Mouse (Mus musculus): ENCODE results near the gene Cerk. TPM values are rescaled to one million over a fixed set of nuclear protein-coding genes. Genes with fewer than 3 reads are reported as not detected.
A peak's percentile ranks its signal among the peaks of the same experiment; 100 is the strongest.
"Not testable (repeated sequence)": the region's sequence is repeated elsewhere in the genome, so short reads cannot be mapped to it uniquely, and the experiment has no call there.

The Cerk gene
- polyA plus RNA-seq, 1 experiment from 2014 or later: 4.7 TPM

DNA sequence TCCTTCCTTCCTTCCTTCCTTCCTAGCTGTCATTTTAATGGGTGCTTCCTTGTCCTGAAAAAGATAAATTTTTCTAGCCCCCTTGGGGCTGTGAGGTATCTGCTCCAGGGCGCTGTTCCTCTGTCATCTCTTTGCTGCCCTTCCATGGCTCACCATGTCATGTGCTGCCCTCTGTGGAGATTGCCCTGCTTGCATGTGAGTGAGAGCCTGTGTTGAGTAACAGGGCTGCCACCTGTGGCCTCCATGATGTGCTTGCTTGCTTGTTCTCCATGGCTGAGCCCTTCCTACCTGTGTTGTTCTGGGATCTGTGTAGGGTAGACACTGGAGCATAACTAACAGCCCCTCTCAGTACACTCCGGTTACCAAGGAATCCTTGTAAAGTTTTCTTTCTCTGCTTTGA is 41.0 kb upstream of the Cerk start:
- peaks cover 6% of the 10 kb centered on the region for H3K4me1 ChIP-seq (ENCODE audit: control insufficient read depth, low read depth, low read length)
- no peaks in the 10 kb centered on the region for H3K36me3 ChIP-seq (ENCODE audit: control insufficient read depth, insufficient read depth)
- H3K4me3 ChIP-seq (ENCODE audit: low read depth, low read length): no peak overlapping the region
- no peak for ATAC-seq (ENCODE audit: low read depth)
- H3K4me2 ChIP-seq (ENCODE audit: low read depth, low read length): no peak overlapping the region
- no peaks in the 10 kb centered on the region for H3K9me3 ChIP-seq (replicated peaks; ENCODE audit: control insufficient read depth, low read length)
- WGBS (ENCODE audit: insufficient replicate concordance): 78% methylated on average over 2 of the region's 2 CpGs
- no peak overlapping the region for H3K9ac ChIP-seq (ENCODE audit: low read depth, low read length)
- H3K27me3 ChIP-seq (ENCODE audit: control insufficient read depth, insufficient read depth, low read depth, low read length): no peaks in the 10 kb centered on the region
- H3K27ac ChIP-seq (ENCODE audit: low read length): no peak overlapping the region

DNA sequence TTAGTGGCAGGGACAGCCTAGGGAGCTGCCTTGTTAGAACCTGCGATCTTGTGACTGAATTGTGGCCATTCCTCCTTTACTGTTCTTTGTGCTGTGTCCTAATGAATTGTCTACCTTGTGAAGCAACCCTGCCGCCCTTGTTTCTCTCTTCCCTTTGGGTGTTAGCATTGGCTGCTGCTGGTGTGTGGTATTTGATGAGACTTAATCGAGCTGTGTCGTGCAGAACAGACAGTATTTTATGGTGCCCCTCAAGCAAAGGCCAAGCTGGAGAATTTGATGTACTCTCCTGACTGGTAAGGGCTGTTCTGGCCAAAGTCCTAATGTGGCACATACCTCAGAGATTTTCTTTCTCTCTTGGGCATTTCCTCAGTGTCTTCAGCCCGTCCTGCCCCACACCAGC is 40.3 kb upstream of the Cerk start:
- H3K36me3 ChIP-seq (ENCODE audit: control insufficient read depth, insufficient read depth): no peaks in the 10 kb centered on the region
- 64% methylated on average over 5 of the region's 5 CpGs for WGBS (ENCODE audit: insufficient replicate concordance)
- H3K4me3 ChIP-seq (ENCODE audit: low read depth, low read length): no peak overlapping the region
- no peak overlapping the region for H3K4me2 ChIP-seq (ENCODE audit: low read depth, low read length)
- no peak for ATAC-seq (ENCODE audit: low read depth)
- H3K27ac ChIP-seq (ENCODE audit: low read length): no peak overlapping the region
- no peak overlapping the region for H3K9ac ChIP-seq (ENCODE audit: low read depth, low read length)
- H3K9me3 ChIP-seq (replicated peaks; ENCODE audit: control insufficient read depth, low read length): no peaks in the 10 kb centered on the region
- no peaks in the 10 kb centered on the region for H3K27me3 ChIP-seq (ENCODE audit: control insufficient read depth, insufficient read depth, low read depth, low read length)
- peaks cover 6% of the 10 kb centered on the region for H3K4me1 ChIP-seq (ENCODE audit: control insufficient read depth, low read depth, low read length)

DNA sequence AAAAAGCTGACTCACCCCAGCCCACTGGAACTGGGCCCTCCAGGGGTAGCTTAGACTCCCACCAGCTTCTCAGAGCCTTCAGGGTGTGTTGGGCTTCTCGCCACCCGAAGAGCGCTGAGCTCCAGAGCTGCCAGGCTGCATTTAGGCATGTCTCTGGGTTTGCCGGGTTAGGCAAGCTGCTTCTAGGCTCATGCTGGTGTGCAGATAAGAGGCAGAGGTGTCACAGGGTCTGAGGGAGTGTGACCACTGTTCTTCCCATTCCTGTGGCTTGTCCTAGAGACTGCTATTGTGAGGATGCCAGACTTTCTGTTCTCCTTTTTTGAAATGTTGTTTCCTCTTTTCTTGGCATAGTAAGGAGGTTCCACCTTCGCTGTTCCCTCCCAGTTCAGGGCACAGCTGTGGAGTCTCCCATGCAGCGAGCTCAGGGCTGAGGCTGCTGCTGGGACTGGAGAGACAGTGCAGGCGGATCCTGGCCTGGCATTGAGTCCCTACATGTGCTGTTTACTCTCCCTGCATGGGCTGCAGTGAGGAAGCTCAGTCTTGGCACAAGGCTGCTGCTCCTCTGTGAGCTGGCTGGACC is 39.1 kb upstream of the Cerk start:
- WGBS (ENCODE audit: insufficient replicate concordance): 37% methylated on average over 7 of the region's 7 CpGs
- Histone ChIP-seq H3K4me3 (ENCODE audit: low read depth, low read length) (no peak overlapping the region), H3K9ac (ENCODE audit: low read depth, low read length) (no peak overlapping the region), H3K4me1 (ENCODE audit: control insufficient read depth, low read depth, low read length) (peaks cover 6% of the 10 kb centered on the region), H3K27me3 (ENCODE audit: control insufficient read depth, insufficient read depth, low read depth, low read length) (no peaks in the 10 kb centered on the region), H3K36me3 (ENCODE audit: control insufficient read depth, insufficient read depth) (no peaks in the 10 kb centered on the region), H3K4me2 (ENCODE audit: low read depth, low read length) (no peak overlapping the region), H3K9me3 (replicated peaks; ENCODE audit: control insufficient read depth, low read length) (no peaks in the 10 kb centered on the region), H3K27ac (ENCODE audit: low read length) (peak overlapping the region; percentile 21; the same call in 1 of the 2 replicates)
- peak; percentile 55 for ATAC-seq (ENCODE audit: low read depth)

DNA sequence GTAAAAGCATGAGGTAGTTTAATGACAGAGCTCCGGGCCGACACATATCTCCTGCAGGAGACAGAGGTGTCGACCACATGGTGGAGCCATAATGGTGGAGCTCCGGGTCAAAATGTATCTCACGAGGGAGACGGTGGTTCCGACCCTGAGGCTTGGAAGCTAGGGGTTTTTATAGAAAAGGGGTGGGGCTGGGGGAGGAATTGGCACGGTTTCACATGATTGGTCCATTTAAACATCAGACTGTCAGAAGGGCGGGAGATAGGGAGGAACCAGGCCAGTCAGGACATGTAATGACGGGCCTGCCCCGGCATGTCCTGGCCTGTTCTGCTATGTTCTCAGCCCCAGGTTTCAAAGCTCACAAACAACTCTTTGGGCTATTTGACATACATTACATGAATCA is 36.0 kb upstream of the Cerk start:
- H3K9me3 ChIP-seq (replicated peaks; ENCODE audit: control insufficient read depth, low read length): not testable (repeated sequence)
- 79% methylated on average over 11 of the region's 11 CpGs for WGBS (ENCODE audit: insufficient replicate concordance)

DNA sequence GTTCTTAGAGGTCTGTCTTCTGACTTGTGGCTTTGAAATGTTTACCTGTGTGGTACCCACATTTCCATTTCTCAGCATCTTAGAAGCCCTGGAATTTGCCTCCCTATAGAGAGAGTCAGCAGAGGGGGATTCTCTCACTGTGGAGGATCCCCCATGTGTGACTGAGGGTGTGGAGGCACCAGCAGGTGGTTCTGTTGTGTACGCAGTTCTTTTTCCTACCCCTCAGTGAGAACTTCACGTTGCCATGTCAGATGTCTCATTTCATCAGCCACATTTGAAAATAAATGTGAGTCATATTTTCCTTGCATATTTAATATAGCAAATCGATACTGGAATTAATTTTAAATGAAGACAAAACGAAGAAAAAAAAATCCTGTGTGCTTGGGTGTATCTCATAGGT is 35.4 kb upstream of the Cerk start:
- H3K9ac ChIP-seq (ENCODE audit: low read depth, low read length): no peak overlapping the region
- H3K4me2 ChIP-seq (ENCODE audit: low read depth, low read length): no peak overlapping the region
- WGBS (ENCODE audit: insufficient replicate concordance): 67% methylated on average over 4 of the region's 4 CpGs
- H3K36me3 ChIP-seq (ENCODE audit: control insufficient read depth, insufficient read depth): no peaks in the 10 kb centered on the region
- H3K4me1 ChIP-seq (ENCODE audit: control insufficient read depth, low read depth, low read length): peaks cover 2% of the 10 kb centered on the region
- H3K27ac ChIP-seq (ENCODE audit: low read length): no peak overlapping the region
- ATAC-seq (ENCODE audit: low read depth): no peak
- no peaks in the 10 kb centered on the region for H3K9me3 ChIP-seq (replicated peaks; ENCODE audit: control insufficient read depth, low read length)
- no peak overlapping the region for H3K4me3 ChIP-seq (ENCODE audit: low read depth, low read length)
- no peaks in the 10 kb centered on the region for H3K27me3 ChIP-seq (ENCODE audit: control insufficient read depth, insufficient read depth, low read depth, low read length)

More for the DNA sequence above, 36.0 kb upstream of the Cerk start:
- not testable (repeated sequence) for H3K9ac ChIP-seq (ENCODE audit: low read depth, low read length); H3K27me3 ChIP-seq (ENCODE audit: control insufficient read depth, insufficient read depth, low read depth, low read length); ATAC-seq (ENCODE audit: low read depth); H3K4me2 ChIP-seq (ENCODE audit: low read depth, low read length); H3K36me3 ChIP-seq (ENCODE audit: control insufficient read depth, insufficient read depth); H3K4me1 ChIP-seq (ENCODE audit: control insufficient read depth, low read depth, low read length); H3K27ac ChIP-seq (ENCODE audit: low read length); H3K4me3 ChIP-seq (ENCODE audit: low read depth, low read length)

DNA sequence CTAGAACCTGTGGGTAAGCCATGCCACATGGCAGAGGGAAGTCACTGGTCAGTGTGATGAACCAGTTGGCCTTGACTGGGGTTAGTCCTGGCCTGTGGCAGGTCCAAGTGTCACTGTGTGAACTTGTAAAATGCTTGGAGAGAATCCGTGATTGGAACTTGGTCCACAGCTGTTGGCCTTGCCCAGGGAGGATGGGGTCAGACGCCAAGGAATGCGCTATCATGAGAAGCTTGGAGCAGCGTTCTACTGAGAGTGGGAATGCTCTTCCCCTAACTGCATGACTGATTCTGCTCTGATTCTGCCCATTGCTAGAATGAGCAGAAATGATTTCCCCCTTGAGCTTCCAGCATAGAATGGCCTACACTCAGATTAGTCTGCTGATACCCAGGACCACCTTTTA is 34.8 kb upstream of the Cerk start:
- Histone ChIP-seq H3K4me1 (ENCODE audit: control insufficient read depth, low read depth, low read length) (peaks cover 2% of the 10 kb centered on the region), H3K4me2 (ENCODE audit: low read depth, low read length) (no peak overlapping the region), H3K9me3 (replicated peaks; ENCODE audit: control insufficient read depth, low read length) (no peaks in the 10 kb centered on the region), H3K27ac (ENCODE audit: low read length) (no peak overlapping the region), H3K4me3 (ENCODE audit: low read depth, low read length) (no peak overlapping the region), H3K27me3 (ENCODE audit: control insufficient read depth, insufficient read depth, low read depth, low read length) (no peaks in the 10 kb centered on the region), H3K36me3 (ENCODE audit: control insufficient read depth, insufficient read depth) (no peaks in the 10 kb centered on the region), H3K9ac (ENCODE audit: low read depth, low read length) (no peak overlapping the region)
- 74% methylated on average over 4 of the region's 4 CpGs for WGBS (ENCODE audit: insufficient replicate concordance)
- no peak for ATAC-seq (ENCODE audit: low read depth)

DNA sequence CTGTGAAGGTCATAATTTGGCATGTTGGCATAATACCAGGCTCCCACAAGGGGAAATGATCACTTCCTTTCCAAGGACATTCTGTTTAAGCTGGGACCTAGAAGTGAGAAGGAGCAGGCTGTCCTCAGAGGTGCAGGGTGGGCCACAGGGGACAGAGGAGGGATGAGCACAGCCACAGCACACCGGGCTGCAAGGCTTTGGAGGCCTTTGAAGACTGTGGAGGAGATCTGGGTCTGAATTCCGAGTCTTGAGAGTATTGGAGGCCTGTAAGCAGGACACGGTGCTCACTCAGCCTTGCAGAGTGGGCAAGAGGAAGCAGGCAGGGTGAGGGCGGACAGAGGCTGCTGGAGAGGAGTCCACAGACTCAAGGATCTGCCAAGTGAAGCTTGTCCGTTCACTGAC is 34.3 kb upstream of the Cerk start:
- 61% methylated on average over 5 of the region's 5 CpGs for WGBS (ENCODE audit: insufficient replicate concordance)
- H3K4me3 ChIP-seq (ENCODE audit: low read depth, low read length): no peak overlapping the region

DNA sequence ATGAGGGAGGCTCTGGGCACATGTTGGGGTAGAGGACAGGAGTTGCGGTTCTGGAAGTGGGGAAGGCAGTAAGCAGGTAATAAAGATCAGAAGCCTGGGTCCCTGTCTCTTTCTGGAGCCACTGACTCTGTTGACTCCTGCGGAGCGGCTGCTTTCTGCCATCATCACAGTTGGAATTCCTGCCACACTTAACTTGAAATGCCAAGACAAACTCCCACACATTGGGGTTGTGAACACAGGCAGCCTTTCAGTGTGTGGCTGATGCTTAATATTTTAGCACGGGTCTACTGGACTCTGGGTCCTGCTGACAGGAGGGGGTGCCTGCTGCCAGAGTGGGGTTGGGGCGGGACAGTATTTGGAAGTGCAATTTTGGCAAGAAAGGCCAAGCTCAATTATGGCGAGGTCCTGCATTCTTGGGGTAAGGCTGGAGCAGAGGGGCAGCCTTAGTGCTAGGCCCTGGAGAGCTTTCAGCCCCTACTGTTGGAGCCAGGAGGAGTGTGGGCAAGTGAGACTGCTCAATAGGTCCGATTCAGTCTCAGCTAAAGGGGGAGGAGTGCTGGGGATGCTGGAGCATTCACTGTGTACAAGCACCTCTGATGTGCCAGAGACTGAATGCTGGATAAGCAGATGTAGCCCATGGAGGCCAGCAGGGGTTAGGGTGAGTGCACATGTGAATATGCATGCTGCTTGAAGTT is 33.7 kb upstream of the Cerk start:
- Histone ChIP-seq H3K4me2 (ENCODE audit: low read depth, low read length) (no peak overlapping the region), H3K9me3 (replicated peaks; ENCODE audit: control insufficient read depth, low read length) (no peaks in the 10 kb centered on the region), H3K27me3 (ENCODE audit: control insufficient read depth, insufficient read depth, low read depth, low read length) (no peaks in the 10 kb centered on the region), H3K36me3 (ENCODE audit: control insufficient read depth, insufficient read depth) (no peaks in the 10 kb centered on the region), H3K4me1 (ENCODE audit: control insufficient read depth, low read depth, low read length) (peaks cover 8% of the 10 kb centered on the region), H3K4me3 (ENCODE audit: low read depth, low read length) (no peak overlapping the region), H3K27ac (ENCODE audit: low read length) (no peak overlapping the region), H3K9ac (ENCODE audit: low read depth, low read length) (no peak overlapping the region)
- no peak for ATAC-seq (ENCODE audit: low read depth)
- 59% methylated on average over 7 of the region's 7 CpGs for WGBS (ENCODE audit: insufficient replicate concordance)

More for the DNA sequence above, 34.3 kb upstream of the Cerk start:
- Histone ChIP-seq H3K9me3 (replicated peaks; ENCODE audit: control insufficient read depth, low read length) (no peaks in the 10 kb centered on the region), H3K4me1 (ENCODE audit: control insufficient read depth, low read depth, low read length) (peaks cover 4% of the 10 kb centered on the region), H3K36me3 (ENCODE audit: control insufficient read depth, insufficient read depth) (no peaks in the 10 kb centered on the region), H3K27me3 (ENCODE audit: control insufficient read depth, insufficient read depth, low read depth, low read length) (no peaks in the 10 kb centered on the region), H3K9ac (ENCODE audit: low read depth, low read length) (no peak overlapping the region), H3K27ac (ENCODE audit: low read length) (peak overlapping the region; percentile 19; the same call in 1 of the 2 replicates), H3K4me2 (ENCODE audit: low read depth, low read length) (no peak overlapping the region)
- ATAC-seq (ENCODE audit: low read depth): no peak

DNA sequence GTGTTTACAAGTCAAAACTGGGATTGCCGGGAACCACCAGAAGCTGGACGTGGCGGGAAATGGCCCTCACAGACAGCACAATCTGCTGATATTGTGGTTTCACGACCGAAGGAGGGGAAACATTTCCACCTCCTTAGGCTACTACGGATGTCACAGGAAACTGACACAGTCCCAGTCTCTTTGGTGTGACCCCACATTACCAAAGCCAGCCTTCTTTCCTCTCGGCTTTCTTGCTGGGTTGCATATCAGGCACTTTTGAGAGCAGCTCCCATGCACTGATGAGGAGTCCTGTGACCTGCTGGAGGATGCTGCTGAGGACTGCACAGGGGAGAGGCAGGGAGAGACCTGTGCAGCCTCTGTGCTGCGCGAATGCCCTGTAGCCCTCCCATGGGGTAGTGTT is 30.7 kb upstream of the Cerk start:
- not testable (repeated sequence) for H3K9ac ChIP-seq (ENCODE audit: low read depth, low read length); H3K4me3 ChIP-seq (ENCODE audit: low read depth, low read length); ATAC-seq (ENCODE audit: low read depth); H3K36me3 ChIP-seq (ENCODE audit: control insufficient read depth, insufficient read depth); H3K27ac ChIP-seq (ENCODE audit: low read length); H3K27me3 ChIP-seq (ENCODE audit: control insufficient read depth, insufficient read depth, low read depth, low read length); H3K4me2 ChIP-seq (ENCODE audit: low read depth, low read length); H3K9me3 ChIP-seq (replicated peaks; ENCODE audit: control insufficient read depth, low read length)
- 64% methylated on average over 9 of the region's 9 CpGs for WGBS (ENCODE audit: insufficient replicate concordance)
- H3K4me1 ChIP-seq (ENCODE audit: control insufficient read depth, low read depth, low read length): peaks cover 16% of the 10 kb centered on the region

Data from liver, embryonic 16.5 days (tissue).